Mouse (Mus musculus): Measurements from ENCODE around the gene Sytl2.

DNA sequence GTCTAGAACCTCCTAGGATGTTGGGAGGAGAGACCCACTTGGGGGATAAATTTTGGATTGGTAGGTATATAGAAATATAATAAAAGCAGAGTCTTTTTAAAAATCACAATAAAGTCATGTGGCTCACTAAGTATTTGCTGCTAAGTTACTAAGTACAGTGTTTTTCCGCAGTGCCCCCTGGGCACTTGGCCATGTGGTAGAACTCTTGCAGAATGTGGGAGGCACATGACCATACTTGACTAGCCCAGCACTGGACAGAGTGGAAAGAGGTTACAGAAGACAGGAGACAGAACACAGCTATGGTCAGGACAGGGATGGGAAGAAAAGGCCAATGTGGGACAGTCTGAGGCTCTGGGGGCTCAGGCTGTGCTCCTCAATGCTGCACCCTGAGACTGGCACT lies 4.9 kb downstream of the Sytl2 start:
- TF ChIP-seq GATA1 (IDR thresholded peaks at IDR 0.05; ENCODE audit: low read length) (no peak), TAL1 (IDR thresholded peaks at IDR 0.05; ENCODE audit: low read length) (no peak)
